Mouse (Mus musculus) ES-Bruce4 (cell line): ENCODE results near the gene Hlx.

Experiments
- CTCF ChIP-seq: IDR thresholded peaks from one replicate; pipeline ENCODE4 v1.8.1; 2011; ENCODE audit warnings: low read depth, low read length
- EP300 ChIP-seq: IDR thresholded peaks from 2 replicates; pipeline ENCODE4 v1.6.1; 2011; ENCODE audit warnings: low read depth, low read length; ENCODE audit not compliant: insufficient read depth
- POLR2A ChIP-seq: IDR thresholded peaks from one replicate; pipeline ENCODE4 v1.8.1; 2011; ENCODE audit warnings: low read length; ENCODE audit not compliant: insufficient read depth

GRCm38 (mm10) chr1:184750114-184750664 lies 17.8 kb upstream of the Hlx start:
- TF ChIP-seq CTCF = no peak
- no peak for TF ChIP-seq POLR2A
- no peak for TF ChIP-seq EP300
